Mouse (Mus musculus) cerebellum, adult 8-10 months (tissue): Measurements from ENCODE around the gene Llph.

Source experiments
- DNase-seq: peaks from one replicate; pipeline ENCODE4 v3.0.0; 2022

Gene Llph

GRCm38 (mm10) chr10:120219578-120220359 is 7.1 kb upstream of the Llph start:
- no peak for DNase-seq

- no peak for DNase-seq
Measured at GRCm38 (mm10) chr10:120220776-120221175, 6.1 kb upstream of the Llph start.

- DNase-seq: peak; percentile 36
Measured at GRCm38 (mm10) chr10:120231718-120232117, 4.8 kb downstream of the Llph start.

GRCm38 (mm10) chr10:120233655-120234367 is 6.9 kb downstream of the Llph start:
- DNase-seq: peak; percentile 17

- DNase-seq: no peak
Measured at GRCm38 (mm10) chr10:120236855-120237254, 10.0 kb downstream of the Llph start.

- DNase-seq: no peak
Measured at GRCm38 (mm10) chr10:120238241-120238640, 11.4 kb downstream of the Llph start.

GRCm38 (mm10) chr10:120239476-120239875 is 12.6 kb downstream of the Llph start:
- DNase-seq: no peak

- no peak for DNase-seq
Measured at GRCm38 (mm10) chr10:120242421-120242820, 15.6 kb downstream of the Llph start.

- no peak for DNase-seq
Measured at GRCm38 (mm10) chr10:120245681-120246080, 18.8 kb downstream of the Llph start.

GRCm38 (mm10) chr10:120246994-120247750 is 20.3 kb downstream of the Llph start:
- no peak for DNase-seq

GRCm38 (mm10) chr10:120250911-120251683 is 24.2 kb downstream of the Llph start:
- no peak for DNase-seq

GRCm38 (mm10) chr10:120251791-120252190 is 24.9 kb downstream of the Llph start:
- no peak for DNase-seq

GRCm38 (mm10) chr10:120252800-120253199 is 25.9 kb downstream of the Llph start:
- no peak for DNase-seq

GRCm38 (mm10) chr10:120257231-120257630 is 30.4 kb downstream of the Llph start:
- no peak for DNase-seq

- no peak for DNase-seq
Measured at GRCm38 (mm10) chr10:120267790-120268189, 40.9 kb downstream of the Llph start.

- no peak for DNase-seq
Measured at GRCm38 (mm10) chr10:120269946-120270345, 43.1 kb downstream of the Llph start.

- no peak for DNase-seq
Measured at GRCm38 (mm10) chr10:120270777-120271176, 43.9 kb downstream of the Llph start.

- DNase-seq: no peak
Measured at GRCm38 (mm10) chr10:120271318-120271717, 44.4 kb downstream of the Llph start.

GRCm38 (mm10) chr10:120271879-120272269 is 45.0 kb downstream of the Llph start:
- DNase-seq: no peak

- DNase-seq: no peak
Measured at GRCm38 (mm10) chr10:120272270-120272883, 45.5 kb downstream of the Llph start.

GRCm38 (mm10) chr10:120273335-120273734 is 46.5 kb downstream of the Llph start:
- DNase-seq: no peak

GRCm38 (mm10) chr10:120279482-120280128 is 52.7 kb downstream of the Llph start:
- no peak for DNase-seq
